Mouse (Mus musculus) lung, postnatal 36 days (tissue): ENCODE measurements around the gene Slamf1.
A peak's percentile ranks its signal among the peaks of the same experiment; 100 is the strongest.

Experiments
- DNase-seq: peaks from one replicate; pipeline ENCODE4 v3.0.0; 2022; ENCODE audit warnings: mixed read lengths

Gene Slamf1

DNA sequence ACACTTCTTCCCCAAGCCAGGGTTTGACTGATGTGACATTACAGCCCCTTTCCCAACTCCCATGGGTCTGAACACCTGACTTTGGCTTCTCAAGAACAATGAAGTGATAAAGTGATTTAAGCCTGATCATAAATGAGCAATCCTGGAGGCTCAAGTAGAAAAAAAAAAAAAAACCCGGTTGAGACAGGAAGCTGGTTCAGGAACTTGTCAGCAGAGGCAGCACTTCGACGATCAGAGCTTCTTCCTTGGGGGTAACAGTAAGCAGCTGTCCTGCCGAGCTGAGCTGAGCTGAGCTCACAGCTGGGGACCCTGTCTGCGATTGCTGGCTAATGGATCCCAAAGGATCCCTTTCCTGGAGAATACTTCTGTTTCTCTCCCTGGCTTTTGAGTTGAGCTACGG lies at the start of gene Slamf1:
TSS of gene Slamf1 (plus strand) at position 230 of the 400 bp plus-strand sequence.
- DNase-seq, result no peak

DNA sequence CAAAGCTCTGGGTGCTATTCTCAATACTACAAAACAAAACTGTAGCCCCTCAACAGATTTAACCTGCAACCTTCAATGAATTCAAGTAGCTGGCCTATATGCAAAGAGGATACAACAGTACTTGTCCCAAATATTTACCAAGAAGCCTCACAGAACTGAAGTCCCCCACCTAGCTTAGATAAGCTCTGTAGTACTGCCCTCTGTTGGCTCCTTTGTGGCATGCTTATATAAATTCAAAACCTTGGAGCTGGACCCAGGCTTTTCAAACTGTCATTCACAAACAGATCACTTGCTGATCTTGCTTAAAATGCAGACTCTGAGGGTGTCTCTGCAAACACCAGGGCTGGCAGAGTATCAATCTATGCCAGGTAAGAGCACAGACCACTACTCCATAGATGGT lies 35.7 kb upstream of the Slamf1 start:
- peak; percentile 2 for DNase-seq

DNA sequence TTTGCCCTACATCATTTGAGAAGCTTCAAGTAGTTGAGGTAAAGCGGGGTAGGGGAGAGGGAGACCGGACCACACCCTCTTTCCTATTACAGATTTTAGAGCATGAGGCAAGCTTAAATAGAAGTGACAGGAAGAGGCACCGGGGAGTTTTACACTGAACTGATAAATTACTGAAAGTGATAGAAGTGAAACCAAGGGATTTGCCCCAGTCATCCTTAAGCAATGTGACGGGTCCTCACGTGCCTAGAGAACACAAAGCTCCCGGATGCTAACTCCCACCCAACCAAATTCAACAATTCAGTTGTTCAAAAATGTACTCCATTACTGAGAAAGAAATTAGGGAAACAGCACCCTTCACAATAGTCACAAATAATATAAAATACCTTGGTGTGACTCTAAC lies 32.0 kb upstream of the Slamf1 start:
- DNase-seq, result no peak

DNA sequence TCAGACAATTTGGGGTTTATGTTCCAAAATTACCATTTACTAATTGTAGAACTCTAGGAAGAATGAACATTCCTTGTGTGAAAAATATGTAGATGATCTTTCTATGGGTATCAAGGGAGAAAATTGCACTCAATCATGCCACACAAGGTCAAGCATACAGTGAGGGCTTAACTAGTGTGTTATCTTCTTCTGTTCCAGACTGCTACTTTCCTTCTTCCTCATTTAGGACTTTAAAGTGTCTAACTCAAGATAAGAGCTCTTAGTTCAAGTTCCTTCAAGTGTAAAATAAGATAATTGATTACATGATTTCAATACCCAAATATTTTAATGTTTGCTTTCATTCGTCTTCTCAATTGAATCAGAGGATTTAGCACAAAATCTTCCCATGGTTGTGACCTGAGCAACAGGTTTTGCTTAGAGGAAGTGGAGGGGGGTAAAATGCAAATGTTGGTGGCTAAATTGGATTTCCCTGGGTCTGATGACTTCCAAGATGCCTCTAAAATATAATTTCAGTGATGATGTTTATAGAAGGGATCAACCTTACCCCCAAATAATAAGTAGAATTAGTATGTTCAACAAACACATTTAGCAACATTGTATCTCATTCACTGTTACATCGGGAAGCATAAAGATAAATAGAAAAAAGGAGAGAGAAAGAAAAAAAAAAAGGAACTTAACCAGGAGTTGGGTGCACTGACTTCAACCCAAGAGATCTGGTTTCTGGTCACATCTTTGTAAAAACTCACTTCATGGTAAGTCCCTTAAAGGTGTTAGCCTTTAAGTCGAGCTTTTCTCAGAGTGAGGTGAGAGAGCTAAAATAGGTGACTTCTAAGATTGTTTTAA lies 18.6 kb upstream of the Slamf1 start:
- DNase-seq, result no peak

DNA sequence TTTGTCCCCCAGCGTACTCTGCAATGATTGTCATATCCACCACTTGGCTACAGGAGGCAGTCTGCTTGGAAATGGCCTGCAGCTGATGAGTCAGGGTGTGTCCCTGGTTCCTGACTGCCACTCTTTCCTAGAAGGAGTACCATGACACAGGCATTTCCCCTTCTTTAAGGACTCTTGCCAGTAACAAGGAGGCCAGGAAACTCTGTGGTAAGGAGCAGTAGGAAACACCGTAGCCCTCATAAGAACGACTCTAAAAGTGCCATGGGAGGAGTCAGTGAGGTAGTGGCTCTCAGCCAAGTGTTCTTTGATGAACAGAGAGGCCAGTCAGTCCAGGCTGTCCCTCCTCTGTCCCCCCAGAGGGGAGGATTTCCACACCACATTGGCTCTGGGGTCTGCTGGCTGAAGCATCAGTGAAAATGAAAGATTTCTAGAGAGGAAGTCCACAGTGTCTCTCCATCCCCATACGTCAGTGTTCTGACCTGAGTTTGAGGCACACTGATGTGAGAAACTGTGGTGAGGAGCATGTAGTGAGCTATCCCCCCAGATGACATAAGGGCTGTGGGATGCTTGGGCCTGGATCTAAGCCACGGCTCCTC lies 5.0 kb upstream of the Slamf1 start:
- DNase-seq, result no peak

DNA sequence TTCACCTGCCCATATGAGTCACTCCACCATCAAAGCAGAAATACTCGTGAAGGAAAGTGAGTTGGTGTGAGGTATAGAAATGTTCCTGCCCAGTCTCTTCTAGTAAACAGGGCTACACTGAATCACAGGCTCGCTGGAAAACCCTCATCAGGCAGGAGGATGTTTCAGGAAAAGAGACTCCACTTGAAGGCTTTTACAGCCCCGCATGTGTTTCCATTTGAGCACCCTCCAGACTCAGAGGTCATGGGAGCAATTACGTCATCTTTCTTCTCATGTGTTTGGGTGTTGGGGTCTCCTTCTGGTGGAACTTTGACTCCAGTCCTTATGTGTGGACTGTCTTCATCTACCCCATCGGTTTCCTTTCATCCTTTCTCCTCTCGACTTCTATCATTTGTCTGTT lies 4.1 kb downstream of the Slamf1 start:
- DNase-seq, result no peak

DNA sequence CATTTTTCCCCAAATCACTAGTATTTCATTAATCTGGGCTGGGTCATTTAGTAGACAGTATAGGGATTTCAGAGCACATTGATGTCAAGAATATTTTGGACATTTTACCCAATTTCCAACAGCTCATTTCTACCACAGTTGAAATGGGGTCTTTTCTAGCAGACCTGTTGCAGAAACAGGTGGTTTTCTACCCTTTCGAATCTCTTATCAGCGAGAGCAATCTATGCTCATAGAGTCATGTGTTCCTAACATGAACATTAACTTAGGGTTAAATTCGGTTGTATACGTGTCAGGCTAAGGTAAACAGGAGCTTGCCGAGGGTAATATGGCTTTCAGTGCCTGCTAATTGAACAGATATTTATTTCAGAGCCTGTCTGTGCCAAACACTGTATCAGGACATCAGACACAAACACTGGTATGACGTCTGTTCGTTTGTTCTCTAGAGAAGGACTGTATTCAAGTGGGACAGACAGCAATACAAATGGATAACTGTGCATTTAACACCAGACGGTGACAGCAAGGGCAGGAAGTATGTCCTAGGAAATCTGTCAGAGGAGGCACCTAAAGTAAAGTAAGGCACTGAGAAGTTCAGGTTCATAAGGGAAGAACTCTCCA lies 5.3 kb downstream of the Slamf1 start:
- DNase-seq, result no peak

DNA sequence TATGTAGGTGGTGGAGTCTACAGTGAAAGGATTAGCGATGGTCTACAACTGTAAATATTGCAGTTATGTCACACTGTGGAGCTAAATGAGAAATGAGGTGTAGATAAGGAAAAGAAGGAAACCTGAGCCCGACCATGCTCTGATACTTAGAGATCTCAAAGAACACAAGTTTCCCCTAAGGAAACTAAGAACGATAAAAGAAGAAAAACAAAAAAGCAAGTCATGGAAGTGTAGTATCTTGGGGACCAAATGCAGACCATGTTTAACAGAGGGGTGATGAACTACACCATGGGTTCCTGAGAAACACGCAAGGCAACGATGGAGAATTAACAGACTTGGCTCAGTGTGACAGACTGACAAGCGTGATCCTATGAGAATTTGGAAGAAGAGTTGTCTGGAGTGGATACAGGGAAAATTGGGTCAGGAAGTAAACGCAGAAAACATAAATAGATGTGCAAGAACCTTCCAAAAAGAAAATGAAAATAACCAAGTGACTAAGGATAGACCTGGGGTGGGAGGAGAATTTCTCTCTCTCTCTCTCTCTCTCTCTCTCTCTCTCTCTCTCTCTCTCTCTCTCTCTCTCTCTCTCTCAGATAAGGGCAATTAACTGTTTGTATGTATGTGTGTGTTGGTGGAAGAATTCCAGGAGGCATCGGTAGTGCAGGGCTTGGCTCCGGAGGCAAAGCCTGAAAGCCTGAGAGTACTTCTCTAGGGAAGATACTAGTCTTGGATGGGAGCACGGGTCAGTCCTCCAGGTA lies 6.5 kb downstream of the Slamf1 start:
- DNase-seq, result no peak

DNA sequence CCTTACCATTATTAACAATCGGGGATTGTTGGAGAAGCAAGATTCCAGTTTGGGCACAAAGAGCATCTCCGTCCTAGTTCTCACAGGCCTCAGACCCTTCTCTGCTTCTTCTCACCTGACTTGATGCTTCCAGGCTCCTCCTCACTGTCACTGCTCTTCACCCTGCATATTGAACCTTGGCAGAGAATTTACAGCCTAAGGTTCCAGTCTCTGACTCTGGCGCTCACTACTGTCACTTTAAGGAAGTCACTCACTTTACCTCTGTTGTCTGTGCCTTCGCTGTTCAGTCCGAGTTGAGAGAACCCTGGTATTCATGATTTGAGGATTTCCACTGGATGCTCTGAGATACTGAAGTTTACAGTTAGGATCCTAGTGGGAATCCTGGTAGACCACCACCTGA lies 7.3 kb downstream of the Slamf1 start:
- no peak for DNase-seq

DNA sequence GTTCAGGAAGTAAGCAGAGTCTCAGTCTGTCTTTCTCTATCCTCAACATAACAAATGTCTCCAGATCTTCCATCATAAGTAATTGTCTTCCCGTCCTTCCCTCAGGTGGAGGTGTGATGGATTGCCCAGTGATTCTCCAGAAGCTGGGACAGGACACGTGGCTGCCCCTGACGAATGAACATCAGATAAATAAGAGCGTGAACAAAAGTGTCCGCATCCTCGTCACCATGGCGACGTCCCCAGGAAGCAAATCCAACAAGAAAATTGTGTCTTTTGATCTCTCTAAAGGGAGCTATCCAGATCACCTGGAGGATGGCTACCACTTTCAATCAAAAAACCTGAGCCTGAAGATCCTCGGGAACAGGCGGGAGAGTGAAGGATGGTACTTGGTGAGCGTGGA lies 7.8 kb downstream of the Slamf1 start:
- DNase-seq, result no peak

DNA sequence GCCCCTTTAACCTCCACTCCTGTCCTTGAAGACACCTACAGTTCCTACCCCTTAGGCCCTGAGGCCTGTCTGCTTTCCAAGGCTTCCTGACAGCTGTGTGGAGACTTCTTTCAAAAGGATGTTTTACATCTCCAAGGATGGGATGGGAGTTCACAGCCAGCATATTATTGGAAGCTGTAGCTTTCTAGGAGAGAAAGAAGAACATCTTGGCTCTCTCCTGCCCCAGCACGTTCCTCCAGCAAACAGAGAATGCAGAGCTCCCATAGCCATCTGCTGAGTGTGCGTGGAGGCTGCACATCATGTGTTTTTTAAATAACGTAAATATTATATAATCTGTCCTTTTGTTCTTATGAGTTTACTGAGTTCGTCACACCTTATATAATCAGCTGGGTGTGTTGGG lies 8.9 kb downstream of the Slamf1 start:
- no peak for DNase-seq

DNA sequence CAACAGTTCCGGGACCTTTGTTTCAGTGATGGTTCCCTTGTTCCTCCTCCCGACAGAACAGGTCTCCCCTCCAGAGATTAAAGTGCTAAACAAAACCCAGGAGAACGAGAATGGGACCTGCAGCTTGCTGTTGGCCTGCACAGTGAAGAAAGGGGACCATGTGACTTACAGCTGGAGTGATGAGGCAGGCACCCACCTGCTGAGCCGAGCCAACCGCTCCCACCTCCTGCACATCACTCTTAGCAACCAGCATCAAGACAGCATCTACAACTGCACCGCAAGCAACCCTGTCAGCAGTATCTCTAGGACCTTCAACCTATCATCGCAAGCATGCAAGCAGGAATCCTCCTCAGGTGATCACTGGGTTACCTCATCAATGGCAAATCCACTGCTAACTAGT lies 10.1 kb downstream of the Slamf1 start:
- no peak for DNase-seq

DNA sequence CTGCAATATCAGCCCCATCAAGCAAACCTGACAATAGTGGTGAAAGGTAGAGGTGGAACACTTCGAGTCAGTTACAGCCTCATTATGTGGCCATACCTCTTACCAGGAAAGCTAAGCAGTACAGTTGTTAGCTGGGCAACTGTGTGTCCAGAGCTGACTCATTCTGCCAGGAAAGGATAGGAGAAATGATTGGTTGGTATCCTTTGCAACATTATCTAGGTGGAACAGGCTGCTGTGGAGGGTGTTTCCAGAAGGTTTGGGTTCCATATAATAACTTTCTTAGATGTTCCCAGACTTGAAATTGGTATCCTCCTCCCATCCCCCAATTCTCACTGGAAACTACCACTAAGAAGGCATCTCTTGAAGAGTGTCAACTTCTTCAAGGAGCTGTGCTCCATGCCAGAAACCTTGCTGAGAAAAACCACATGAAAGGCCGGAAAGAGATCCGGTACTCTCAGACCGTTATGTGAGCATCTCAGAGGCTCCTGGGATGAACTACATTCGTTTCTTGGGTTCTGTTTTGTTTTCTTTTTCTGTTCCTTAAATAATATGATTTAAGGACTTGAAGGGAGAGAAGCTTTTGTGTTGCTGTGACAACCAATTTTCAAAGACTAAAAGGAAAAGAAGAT lies 15.5 kb downstream of the Slamf1 start:
- DNase-seq, result no peak

DNA sequence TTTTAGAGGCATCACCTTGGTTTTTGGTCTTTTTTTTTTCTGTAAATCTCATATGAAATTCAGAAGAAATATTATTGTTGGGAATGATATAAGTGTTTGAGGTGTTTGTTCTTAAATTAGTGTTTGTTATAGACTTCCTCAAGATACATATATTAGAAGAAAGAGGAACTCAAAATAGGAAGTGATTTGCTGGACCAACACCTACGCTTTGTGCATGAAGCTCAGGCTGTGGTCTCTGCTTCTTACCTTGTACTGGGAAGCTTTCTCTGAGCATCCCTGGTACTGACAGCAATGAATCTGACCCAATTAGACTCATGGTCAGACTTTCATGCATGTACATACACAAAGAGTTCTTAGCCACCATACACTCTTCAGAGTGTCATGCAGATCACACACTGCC lies 18.9 kb downstream of the Slamf1 start:
- no peak for DNase-seq

DNA sequence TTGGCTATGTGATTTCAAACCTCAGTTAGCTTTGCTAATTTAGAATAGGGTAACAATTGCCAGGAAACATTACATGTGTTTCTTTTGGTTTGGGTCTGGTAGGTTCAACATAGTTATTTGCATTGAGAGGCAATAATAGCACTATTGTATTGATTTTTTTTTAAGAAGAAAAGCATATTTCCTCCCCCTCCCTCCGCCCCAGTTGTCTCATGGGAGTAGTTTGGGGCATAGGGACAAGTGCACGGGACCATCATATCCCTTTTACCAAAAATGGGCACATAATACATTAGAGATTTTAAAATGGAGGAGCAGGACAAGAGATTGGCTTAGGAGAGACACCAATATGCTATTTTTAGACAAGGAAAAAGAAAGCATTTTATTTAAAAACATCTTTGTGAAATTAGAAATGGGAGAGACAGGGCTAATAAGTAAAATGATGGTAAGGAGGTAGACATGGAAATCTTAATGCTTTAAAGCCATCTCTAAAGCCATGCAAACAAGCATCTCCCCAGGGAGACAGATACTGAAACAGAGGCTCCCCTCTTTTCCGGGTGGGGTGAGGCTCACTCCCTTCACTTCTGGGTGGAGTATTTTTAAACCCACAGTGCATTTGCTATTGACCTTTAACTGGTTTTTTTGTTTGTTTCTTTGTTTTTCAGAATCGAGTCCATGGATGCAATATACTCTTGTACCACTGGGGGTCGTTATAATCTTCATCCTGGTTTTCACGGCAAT lies 20.5 kb downstream of the Slamf1 start:
- DNase-seq, result no peak

DNA sequence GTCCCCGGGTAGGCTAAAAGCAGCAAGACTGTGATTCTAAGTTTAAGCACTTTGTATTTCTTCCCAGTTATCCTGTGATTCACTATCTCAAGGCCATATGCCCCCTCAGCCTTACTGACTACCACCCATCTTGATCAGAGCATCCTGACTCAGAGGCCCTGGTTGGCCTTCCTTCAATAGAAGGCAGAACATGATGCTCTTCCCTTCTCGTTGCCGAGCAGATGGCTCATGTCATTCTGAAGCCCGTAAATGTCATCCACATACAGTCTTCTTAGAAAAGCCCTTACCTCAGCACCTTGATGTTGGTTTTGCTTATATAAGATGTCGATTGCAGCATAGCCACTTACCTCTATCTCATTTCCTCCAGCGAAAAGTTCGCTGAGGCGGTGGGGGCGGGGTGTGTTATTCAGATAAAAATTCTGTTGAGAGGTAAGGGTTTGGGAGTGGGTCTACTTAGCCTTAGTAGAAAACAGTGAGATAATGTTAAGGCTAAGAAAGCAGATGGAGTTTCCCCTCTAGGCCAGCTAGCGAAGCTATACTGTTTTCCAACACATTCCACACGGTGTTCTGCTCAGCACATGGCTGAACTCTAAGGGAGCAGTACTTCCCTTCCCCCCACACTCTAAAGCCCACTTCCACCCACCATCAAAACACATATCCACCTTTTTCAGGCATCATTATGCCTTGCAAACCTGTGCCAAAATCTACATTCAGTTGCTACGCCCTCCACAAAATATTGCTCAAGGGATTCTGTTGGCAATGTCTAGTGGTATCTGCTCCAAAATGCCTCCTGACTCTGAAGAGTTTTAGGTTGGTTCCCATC lies 21.7 kb downstream of the Slamf1 start:
- DNase-seq, result peak; percentile 4

DNA sequence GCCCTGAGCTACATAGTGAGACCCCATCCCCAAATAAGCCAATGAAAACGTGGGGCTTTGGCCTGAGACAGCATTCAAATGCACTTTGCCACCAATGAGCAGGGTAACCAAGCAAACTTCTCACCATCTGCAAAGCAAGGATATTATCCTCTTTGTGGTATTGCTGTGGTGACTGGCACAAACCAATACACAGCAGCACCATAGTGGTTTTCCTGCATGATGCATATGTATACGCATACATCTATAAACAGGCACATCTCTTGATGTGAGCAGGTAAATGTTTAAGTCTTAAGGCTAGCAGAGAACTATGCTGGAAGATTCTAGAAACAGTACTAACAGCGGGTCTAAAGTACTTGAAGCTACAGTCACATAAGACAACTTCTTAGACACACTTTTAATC lies 22.5 kb downstream of the Slamf1 start:
- no peak for DNase-seq

DNA sequence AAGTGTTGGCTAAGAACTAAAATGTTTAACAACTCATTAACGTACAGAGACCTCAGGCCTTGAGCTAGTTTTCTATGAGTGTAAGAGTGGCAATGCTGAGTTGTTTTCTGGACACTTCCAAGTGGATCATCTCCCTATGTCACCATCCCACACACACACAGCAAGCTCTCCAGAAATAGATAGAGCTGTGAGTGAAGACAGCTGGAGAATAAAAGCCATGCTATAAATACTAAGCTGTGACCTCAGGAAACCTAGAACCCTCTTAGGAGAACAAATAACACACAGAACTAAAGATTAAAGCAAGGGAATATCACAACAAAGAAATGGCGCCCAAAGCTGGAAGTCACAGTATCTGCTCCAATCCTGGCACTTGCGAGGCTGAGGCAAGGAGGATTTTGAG lies 24.6 kb downstream of the Slamf1 start:
- no peak for DNase-seq

DNA sequence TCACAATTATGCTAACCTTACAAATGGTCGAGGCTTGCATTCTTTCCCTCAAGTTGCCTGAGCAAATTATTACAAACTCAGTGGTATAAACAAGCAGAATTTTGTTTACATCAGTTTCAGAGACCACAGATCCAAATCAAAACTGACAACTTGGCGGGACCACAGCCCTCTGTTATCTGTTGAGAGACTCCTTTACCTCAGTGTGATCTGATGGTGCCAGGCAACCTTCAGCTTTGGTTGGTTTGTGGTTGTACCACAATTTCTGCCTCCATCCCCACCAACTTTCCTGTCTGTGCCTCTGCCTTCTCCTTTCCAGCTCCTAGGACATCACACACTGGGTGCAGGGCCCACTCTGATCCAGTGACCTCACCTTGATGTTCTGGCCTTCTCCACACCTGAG lies 29.3 kb downstream of the Slamf1 start:
- no peak for DNase-seq

DNA sequence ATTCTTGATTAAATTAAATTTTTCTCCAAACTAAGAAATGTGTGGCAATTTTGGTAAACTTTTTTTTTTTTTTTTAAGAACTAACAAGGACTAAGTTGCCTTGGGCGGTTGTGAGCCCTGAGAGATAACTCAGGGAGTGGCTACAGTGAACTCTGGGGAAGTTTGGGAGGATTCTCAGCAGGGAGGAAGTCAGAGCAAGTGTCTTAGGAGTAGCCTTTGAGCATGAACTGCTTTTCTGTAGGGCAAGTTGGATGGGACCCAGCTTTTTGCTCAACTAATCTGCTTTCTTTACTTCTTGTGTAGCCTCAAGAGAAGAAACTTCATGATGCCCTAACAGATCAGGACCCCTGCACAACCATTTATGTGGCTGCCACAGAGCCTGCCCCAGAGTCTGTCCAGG lies 30.9 kb downstream of the Slamf1 start:
- DNase-seq, result no peak

DNA sequence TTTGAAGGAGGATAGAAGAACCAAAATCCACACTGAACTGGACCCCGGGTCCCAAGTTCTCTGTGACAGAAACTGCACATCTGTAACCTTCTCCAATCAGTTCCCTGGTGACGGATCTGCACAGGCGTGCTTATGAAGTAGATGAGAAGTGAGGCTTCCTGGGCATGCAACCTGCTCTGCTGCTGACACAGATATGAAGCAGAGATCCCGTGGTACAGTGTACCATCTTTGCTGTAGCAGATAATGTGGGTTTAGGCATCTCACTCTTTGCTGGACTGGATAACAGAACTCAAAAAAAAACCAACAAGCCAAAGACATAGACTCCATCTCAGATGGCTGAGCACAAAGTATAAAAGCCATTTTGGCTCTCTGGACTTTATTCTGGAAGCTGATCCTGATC lies 32.7 kb downstream of the Slamf1 start:
- DNase-seq, result no peak
